Mouse (Mus musculus): ENCODE data around the gene Ptrh1.

Ptrh1 gene

GRCm38 (mm10) chr2:32795748-32796418, 20.3 kb downstream of the Ptrh1 start:
- DNase-seq (ENCODE audit: extremely low spot score, low read depth, low spot score): no peak

- no peak for DNase-seq (ENCODE audit: extremely low spot score, low read depth, low spot score)
These were observed 22.8 kb downstream of the Ptrh1 start for GRCm38 (mm10) chr2:32798251-32798962.

GRCm38 (mm10) chr2:32808816-32809566, 33.4 kb downstream of the Ptrh1 start:
- DNase-seq (ENCODE audit: extremely low spot score, low read depth, low spot score): no peak

GRCm38 (mm10) chr2:32811959-32812358, 36.4 kb downstream of the Ptrh1 start:
- DNase-seq (ENCODE audit: extremely low spot score, low read depth, low spot score): no peak

- no peak for DNase-seq (ENCODE audit: extremely low spot score, low read depth, low spot score)
These were observed 40.9 kb downstream of the Ptrh1 start for GRCm38 (mm10) chr2:32816497-32816896.

GRCm38 (mm10) chr2:32816946-32817581, 41.5 kb downstream of the Ptrh1 start:
- DNase-seq (ENCODE audit: extremely low spot score, low read depth, low spot score): no peak

- no peak for DNase-seq (ENCODE audit: extremely low spot score, low read depth, low spot score)
These were observed 42.0 kb downstream of the Ptrh1 start for GRCm38 (mm10) chr2:32817589-32817988.

GRCm38 (mm10) chr2:32818208-32818607, 42.6 kb downstream of the Ptrh1 start:
- no peak for DNase-seq (ENCODE audit: extremely low spot score, low read depth, low spot score)

- DNase-seq (ENCODE audit: extremely low spot score, low read depth, low spot score): no peak
These were observed 45.6 kb downstream of the Ptrh1 start for GRCm38 (mm10) chr2:32821041-32821802.

GRCm38 (mm10) chr2:32822643-32823042, 47.1 kb downstream of the Ptrh1 start:
- no peak for DNase-seq (ENCODE audit: extremely low spot score, low read depth, low spot score)

- DNase-seq (ENCODE audit: extremely low spot score, low read depth, low spot score): no peak
These were observed 47.6 kb downstream of the Ptrh1 start for GRCm38 (mm10) chr2:32823153-32823552.

- DNase-seq (ENCODE audit: extremely low spot score, low read depth, low spot score): no peak
These were observed 48.1 kb downstream of the Ptrh1 start for GRCm38 (mm10) chr2:32823579-32824154.

GRCm38 (mm10) chr2:32824181-32824580, 48.6 kb downstream of the Ptrh1 start:
- no peak for DNase-seq (ENCODE audit: extremely low spot score, low read depth, low spot score)

GRCm38 (mm10) chr2:32824778-32825177, 49.2 kb downstream of the Ptrh1 start:
- no peak for DNase-seq (ENCODE audit: extremely low spot score, low read depth, low spot score)

- no peak for DNase-seq (ENCODE audit: extremely low spot score, low read depth, low spot score)
These were observed 50.2 kb downstream of the Ptrh1 start for GRCm38 (mm10) chr2:32825796-32826195.

Data from hindlimb bud, embryonic 11.5 days (tissue).